ENCODE assay signal across 17 mouse cellular contexts in the genomic region with DNA sequence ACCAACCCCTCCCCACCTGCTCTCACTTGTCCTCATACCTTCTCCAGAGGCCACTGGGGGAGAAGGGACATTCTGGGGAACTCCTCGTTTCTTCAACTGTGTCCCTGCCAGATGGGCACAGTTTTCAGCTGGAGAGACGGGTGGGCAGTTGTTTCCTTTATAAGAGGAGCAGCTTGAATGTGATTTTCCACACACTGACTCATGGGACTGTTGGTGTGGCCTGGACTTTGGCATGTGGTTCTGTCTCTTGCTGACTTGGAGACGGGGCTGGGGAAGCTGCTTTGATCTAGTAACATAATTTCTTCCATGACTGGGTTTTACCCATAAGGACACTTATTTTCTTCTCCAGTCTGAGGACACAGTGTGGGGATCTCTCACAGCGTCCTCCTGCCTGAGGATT.
DNase-seq lines count a peak whose midpoint lies in the region; ATAC-seq and TF ChIP-seq lines count a peak whose summit lies in the region.
"Had no signal": no experiment of that assay in that cellular context is flagged by ENCODE, and none has a peak within 500 bp of the region (broad histone marks: within the 10 kb centered on the region; RNA-seq: fewer than 3 reads in every experiment).

No protein-coding gene starts in this region.

- no peak; the same call in 1 of the 2 replicates for ATAC-seq in megakaryocyte, adult 5-6 weeks (ENCODE audit: poor library complexity, severe bottlenecking)
- no peak for ATAC-seq in CD4-positive, CD25-positive, alpha-beta regulatory T cell, adult 4 months
- ATAC-seq: hindbrain, embryonic 16.5 days had no signal

- WGBS in heart, embryonic 10.5 days, result 71% methylated on average over 4 of the region's 4 CpGs
- WGBS in small intestine, adult 2 months, result 35% methylated on average over 4 of the region's 4 CpGs

- intact Hi-C loops in heart, postnatal 25 days (cut with DNase I), result no loop called here

- H3K4me1 ChIP-seq in heart, embryonic 10.5 days, result peaks cover 36% of the 10 kb centered on the region
- peaks cover 85% of the 10 kb centered on the region for H3K4me1 ChIP-seq in megakaryocyte, embryonic 14.5 days
- peaks cover 18% of the 10 kb centered on the region for H3K4me1 ChIP-seq in embryonic fibroblast, embryonic 13.5 days (ENCODE audit: control insufficient read depth, insufficient read depth, low read length)
- peaks cover 24% of the 10 kb centered on the region for H3K4me1 ChIP-seq in small intestine, adult 2 months (ENCODE audit: control insufficient read depth, insufficient read depth, insufficient read length, low read length)

- H3K36me3 ChIP-seq in heart, embryonic 10.5 days, result no peaks in the 10 kb centered on the region
- peaks cover 11% of the 10 kb centered on the region for H3K36me3 ChIP-seq in megakaryocyte, embryonic 14.5 days (replicated peaks; ENCODE audit: low read length)
- no peaks in the 10 kb centered on the region for H3K36me3 ChIP-seq in small intestine, adult 2 months (ENCODE audit: control insufficient read depth, insufficient read depth, low read length)
- H3K36me3 ChIP-seq: liver, embryonic 13.5 days; stomach, embryonic 15.5 days had no signal

- H3K27ac ChIP-seq in heart, embryonic 10.5 days, result 0 out of 2 replicates have a peak overlapping the region, but pooled peaks have one; percentile 48
- H3K27ac ChIP-seq in embryonic fibroblast, embryonic 13.5 days (ENCODE audit: insufficient read depth, low read length), result peak overlapping the region; percentile 97
- peak overlapping the region; percentile 51 for H3K27ac ChIP-seq in small intestine, adult 2 months (ENCODE audit: insufficient read depth, low read depth, low read length)
- H3K27ac ChIP-seq: kidney, postnatal 0 days; left cerebral cortex, adult 2 months; liver, embryonic 13.5 days; stomach, embryonic 15.5 days had no signal

- no peak overlapping the region for H3K4me3 ChIP-seq in heart, embryonic 10.5 days
- H3K4me3 ChIP-seq in megakaryocyte, embryonic 14.5 days (replicated peaks), result peak overlapping the region; percentile 33
- no peak overlapping the region for H3K4me3 ChIP-seq in embryonic fibroblast, embryonic 13.5 days (ENCODE audit: insufficient read depth, low read length)
- peak overlapping the region; percentile 20 for H3K4me3 ChIP-seq in small intestine, adult 2 months (ENCODE audit: low read depth, low read length)
- H3K4me3 ChIP-seq: left cerebral cortex, adult 2 months; liver, embryonic 13.5 days; stomach, embryonic 15.5 days had no signal

- no peak for DNase-seq in heart, embryonic 10.5 days (ENCODE audit: low spot score)
- DNase-seq in heart, postnatal 25 days (ENCODE audit: low spot score), result no peak
- no peak for DNase-seq in cerebellum, adult 9-10 months
- DNase-seq: cerebellum, adult 11-12 months; cerebellum, postnatal 36 days; gastrocnemius, postnatal 36 days; liver, embryonic 13.5 days; thymus, postnatal 14 days had no signal

- no peaks in the 10 kb centered on the region for H3K27me3 ChIP-seq in heart, embryonic 10.5 days (ENCODE audit: insufficient read depth, poor library complexity, severe bottlenecking)
- peaks cover 6% of the 10 kb centered on the region for H3K27me3 ChIP-seq in megakaryocyte, embryonic 14.5 days (replicated peaks)
- no peaks in the 10 kb centered on the region for H3K27me3 ChIP-seq in small intestine, adult 2 months (ENCODE audit: control insufficient read depth, insufficient read depth, low read length)
- H3K27me3 ChIP-seq: stomach, embryonic 15.5 days had no signal

- no peaks in the 10 kb centered on the region for H3K9me3 ChIP-seq in heart, embryonic 10.5 days
- peaks cover 6% of the 10 kb centered on the region for H3K9me3 ChIP-seq in megakaryocyte, embryonic 14.5 days
- H3K9me3 ChIP-seq: liver, embryonic 13.5 days; stomach, embryonic 15.5 days had no signal

- no peak for TF ChIP-seq POLR2A in embryonic fibroblast, embryonic 13.5 days (IDR thresholded peaks at IDR 0.05; ENCODE audit: low read depth, low read length)
- TF ChIP-seq POLR2A in small intestine, adult 2 months (IDR thresholded peaks at IDR 0.05; ENCODE audit: low read depth, low read length), result no peak

- no peak for TF ChIP-seq CTCF in embryonic fibroblast, embryonic 13.5 days (IDR thresholded peaks at IDR 0.05; ENCODE audit: borderline replicate concordance, insufficient read depth, low read length)
- TF ChIP-seq CTCF in small intestine, adult 2 months (IDR thresholded peaks at IDR 0.05; ENCODE audit: extremely low read depth, insufficient read length, insufficient replicate concordance, low read depth, low read length), result no peak

Comparison
In these comparisons a context has a peak if more than half of its experiments do, and no peak if none do; other contexts are left out.
1. H3K4me3 ChIP-seq: peak in megakaryocyte, embryonic 14.5 days (single experiment) and small intestine, adult 2 months (single experiment); none in heart, embryonic 10.5 days (single experiment) and embryonic fibroblast, embryonic 13.5 days (single experiment).
2. Peak in every context shown above with its lines, with median percentiles within 50 percentile points of each other: H3K27ac ChIP-seq.